Mouse (Mus musculus): ENCODE results near the gene Ecm1.

- TF ChIP-seq USF1 (IDR thresholded peaks at IDR 0.05; ENCODE audit: low read depth) (no peak), E2F4 (IDR thresholded peaks at IDR 0.05; ENCODE audit: insufficient read depth) (no peak), TCF12 (IDR thresholded peaks at IDR 0.05; ENCODE audit: insufficient read depth, poor library complexity, severe bottlenecking) (no peak), POLR2A (IDR thresholded peaks at IDR 0.05; ENCODE audit: insufficient read length, low read depth) (no peak), MAX (IDR thresholded peaks at IDR 0.05; ENCODE audit: low read depth) (no peak), REST (IDR thresholded peaks at IDR 0.05; ENCODE audit: insufficient read depth, insufficient read length) (no peak), SRF (IDR thresholded peaks at IDR 0.05; ENCODE audit: control insufficient read depth, insufficient read length, low read depth) (no peak), CEBPB (IDR thresholded peaks at IDR 0.05; ENCODE audit: insufficient read depth, poor library complexity, severe bottlenecking) (no peak), MYOG (IDR thresholded peaks at IDR 0.05; ENCODE audit: control insufficient read depth in 1 of 3, insufficient read depth in 1 of 3, insufficient read length in 2 of 3, low read depth in 2 of 3) (no peak), POLR2AphosphoS2 (IDR thresholded peaks at IDR 0.05; ENCODE audit: insufficient read length, low read depth) (no peak)
These were observed 38.3 kb downstream of the Ecm1 start for GRCm38 (mm10) chr3:95701085-95701484.
